Mouse (Mus musculus): ENCODE results near the gene Gm29106.
"Not testable (repeated sequence)": the region's sequence is repeated elsewhere in the genome, so short reads cannot be mapped to it uniquely, and the experiment has no call there.

Gene Gm29106

DNA sequence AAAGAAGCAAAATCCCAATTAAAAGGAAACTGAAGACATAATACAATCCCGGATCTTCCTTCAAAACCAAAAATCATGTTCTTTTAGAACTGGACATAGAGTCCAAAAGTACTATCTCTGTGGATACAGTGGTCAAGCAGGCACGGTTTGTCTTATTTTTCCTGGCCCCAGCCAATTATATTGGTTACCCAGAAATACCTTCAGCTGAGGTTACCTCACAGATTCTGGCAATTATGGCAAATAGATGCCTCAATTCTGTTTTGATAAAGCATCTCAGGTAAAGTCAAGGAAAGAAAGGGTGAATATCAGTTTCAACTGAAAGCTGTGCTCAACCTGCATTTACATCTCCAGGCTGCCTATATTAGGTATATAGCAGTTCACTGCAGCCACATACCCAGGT is at the start of gene Gm29106:
Gm29106 (plus strand) TSS at position 301 of the 400 bp plus-strand sequence.
- not testable (repeated sequence) for DNase-seq

DNA sequence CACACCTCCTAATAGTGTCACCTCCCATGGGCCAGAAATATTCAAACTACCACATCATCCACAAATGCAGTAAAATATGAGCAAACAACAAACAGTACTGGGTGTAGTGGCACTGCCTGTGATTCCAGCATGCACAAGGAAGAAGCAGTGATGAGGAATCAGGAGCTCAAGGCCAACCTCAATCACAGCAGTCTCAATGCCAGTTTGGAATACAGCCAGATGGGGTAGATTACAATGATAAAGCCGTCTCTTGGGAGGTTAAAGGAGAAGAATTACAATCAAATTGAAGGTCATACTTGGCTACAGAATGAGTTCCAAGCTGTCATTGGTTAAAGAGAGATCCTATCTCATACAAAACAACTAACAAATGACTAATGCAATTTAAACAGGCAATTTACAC is 52.2 kb downstream of the Gm29106 start:
- no peak for DNase-seq

DNA sequence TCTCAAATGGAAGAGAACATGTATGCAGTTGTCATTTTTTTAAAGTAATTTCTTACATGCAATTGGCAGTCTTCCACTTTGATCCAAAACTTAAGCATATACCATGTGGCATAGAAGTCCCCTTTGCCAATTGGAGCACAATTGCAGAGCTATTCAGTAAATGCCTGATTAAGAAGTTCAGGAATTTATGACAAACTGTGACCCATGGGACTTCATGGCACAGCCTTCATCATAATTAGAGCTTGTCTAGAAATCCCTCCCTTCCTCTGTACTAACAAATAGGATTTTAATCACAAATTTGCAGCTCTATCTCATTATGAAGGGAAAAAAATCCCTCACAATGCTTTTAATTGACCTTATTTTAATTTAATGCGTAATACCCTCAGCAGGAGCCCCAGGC is 59.7 kb downstream of the Gm29106 start:
- no peak for DNase-seq
